Mouse (Mus musculus): ENCODE measurements around the gene Fam234b.

Gene Fam234b

DNA sequence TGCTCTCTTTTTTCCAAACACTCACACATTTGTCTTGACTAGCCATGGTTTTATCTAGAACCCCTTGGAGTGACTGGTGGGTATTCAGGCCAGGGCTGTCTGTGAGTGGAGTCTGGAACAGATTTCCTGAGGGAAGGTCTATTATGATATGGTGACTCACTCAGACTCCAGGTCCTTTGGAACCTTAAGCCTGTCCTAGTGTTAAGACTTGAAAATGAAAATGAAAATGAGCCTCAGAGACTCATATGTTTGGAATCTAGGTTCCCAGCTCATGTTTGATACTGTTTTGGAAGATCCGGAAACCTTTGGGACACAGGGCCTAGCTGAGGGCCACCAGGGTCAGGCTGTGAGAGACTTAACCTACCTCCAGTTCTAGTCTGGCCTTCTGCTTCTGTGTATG, 68.3 kb downstream of the Fam234b start:
- in situ Hi-C loops (cut with MboI, MseI), result no loop called here

DNA sequence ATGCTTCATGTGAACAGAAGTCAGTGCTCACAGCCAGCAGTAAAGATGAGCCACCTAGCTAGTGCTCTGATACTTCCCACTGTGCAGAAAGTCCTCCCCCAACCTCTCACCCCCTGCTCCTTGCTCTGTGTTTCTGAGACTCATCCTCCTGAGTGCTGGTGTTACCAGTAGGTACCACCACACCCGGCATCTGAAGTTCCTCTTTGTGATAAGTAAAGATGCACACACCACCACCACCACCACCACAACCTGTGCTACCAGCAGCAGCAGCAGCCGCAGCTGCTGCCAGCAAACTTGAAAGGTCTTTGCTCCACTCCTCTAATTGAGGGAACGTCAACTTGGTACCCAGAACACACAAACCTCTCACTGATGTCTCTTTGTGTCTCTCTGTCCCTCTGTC, 69.4 kb downstream of the Fam234b start:
- in situ Hi-C loops (cut with MboI, MseI), result no loop called here

DNA sequence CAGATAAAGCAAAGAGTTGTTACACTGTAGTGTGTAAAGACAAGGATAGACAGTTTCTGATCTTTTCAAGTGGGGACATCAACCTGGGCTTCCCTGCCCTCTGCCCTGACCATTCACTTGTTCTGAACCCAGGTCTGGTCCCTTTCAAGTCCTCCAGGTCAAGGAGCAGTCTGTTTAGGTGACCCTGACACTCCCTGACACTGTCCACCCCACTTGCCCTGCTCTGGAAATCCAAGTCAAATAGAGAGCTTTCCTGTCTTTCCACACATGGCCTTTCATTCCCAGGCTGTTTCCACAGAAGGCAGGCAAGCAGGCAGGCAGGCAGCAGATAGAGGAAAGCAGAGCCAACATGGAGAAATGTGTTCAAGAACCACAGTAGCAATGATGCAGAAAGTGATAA, 70.6 kb downstream of the Fam234b start:
- in situ Hi-C loops (cut with MboI, MseI), result no loop called here

DNA sequence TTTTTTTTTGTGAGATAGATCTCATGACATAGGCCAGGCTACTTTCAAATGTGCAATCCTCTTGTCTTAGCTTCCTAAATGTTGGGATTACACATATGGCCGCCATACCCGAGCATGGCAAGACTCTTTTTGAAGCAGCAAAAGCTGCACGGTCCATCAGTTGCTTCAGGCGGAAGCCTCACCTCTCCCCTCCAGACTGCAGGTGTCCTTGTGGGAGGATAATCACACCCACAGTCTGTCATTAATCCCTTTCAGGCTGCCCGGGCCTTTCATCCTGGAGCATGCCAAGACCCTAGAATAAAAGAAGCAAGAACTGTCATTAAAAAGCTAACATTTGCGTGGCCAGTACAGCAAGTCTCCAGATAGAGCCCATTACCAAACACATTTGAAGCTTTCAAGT, 71.8 kb downstream of the Fam234b start:
- in situ Hi-C loops (cut with MboI, MseI), result no loop called here

DNA sequence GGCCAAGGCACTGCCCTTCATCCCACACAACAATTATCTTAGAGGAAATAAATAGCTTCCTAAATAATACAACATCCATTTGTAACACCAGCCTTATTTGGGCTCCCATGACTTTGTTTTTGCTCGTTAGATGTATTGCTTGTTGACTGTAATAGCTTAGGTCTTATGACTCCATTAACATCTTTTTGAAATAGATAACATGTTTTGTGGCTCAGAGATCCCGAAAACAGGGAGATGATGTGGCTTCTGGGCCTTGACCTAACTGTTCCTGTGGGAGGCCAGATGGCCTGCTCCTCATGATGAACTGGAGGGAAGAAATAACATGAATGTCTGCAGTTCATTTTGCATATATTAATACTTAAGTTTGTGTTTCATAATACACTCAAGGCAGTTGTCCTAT, 74.0 kb downstream of the Fam234b start:
- in situ Hi-C loops (cut with MboI, MseI), result no loop called here

DNA sequence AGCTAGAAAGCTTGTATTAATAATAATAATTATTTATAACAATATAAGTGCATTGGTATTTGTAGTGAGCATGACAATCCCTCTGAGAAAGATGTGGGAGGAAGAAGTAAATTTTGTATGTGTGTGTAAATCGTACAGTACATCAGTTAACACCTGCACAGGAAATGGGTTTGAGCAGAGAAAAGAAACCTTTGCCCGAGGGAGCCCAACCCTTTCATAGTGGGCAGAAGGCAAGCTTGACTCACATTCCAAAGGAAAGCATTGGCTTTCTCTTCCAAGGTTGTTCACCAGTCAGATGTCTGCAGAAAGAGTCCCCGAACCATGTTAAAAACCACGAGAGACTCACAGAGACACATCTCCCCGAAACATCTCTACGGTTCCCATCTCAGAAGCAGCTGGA, 75.3 kb downstream of the Fam234b start:
- in situ Hi-C loops (cut with MboI, MseI), result no loop called here

DNA sequence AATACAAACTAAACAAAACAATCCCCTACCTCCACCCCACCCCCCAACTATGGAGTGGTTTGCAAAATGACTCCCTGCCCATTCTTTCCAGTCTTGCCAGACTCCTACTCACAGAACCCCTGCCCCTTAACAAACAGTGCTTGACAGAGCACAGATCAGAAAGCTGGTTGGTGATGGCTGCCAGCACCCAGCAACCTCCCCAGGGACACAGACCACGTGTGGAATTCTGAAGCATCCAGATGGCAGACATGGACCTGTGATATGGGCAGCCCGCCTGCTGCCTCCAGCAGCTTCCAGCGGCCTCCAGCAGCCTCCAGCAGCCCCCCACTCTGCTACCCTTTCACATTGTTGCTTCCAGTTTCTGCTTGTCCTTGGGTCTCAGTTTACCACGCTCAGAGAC, 77.5 kb downstream of the Fam234b start:
- in situ Hi-C loops (cut with MboI, MseI), result no loop called here

DNA sequence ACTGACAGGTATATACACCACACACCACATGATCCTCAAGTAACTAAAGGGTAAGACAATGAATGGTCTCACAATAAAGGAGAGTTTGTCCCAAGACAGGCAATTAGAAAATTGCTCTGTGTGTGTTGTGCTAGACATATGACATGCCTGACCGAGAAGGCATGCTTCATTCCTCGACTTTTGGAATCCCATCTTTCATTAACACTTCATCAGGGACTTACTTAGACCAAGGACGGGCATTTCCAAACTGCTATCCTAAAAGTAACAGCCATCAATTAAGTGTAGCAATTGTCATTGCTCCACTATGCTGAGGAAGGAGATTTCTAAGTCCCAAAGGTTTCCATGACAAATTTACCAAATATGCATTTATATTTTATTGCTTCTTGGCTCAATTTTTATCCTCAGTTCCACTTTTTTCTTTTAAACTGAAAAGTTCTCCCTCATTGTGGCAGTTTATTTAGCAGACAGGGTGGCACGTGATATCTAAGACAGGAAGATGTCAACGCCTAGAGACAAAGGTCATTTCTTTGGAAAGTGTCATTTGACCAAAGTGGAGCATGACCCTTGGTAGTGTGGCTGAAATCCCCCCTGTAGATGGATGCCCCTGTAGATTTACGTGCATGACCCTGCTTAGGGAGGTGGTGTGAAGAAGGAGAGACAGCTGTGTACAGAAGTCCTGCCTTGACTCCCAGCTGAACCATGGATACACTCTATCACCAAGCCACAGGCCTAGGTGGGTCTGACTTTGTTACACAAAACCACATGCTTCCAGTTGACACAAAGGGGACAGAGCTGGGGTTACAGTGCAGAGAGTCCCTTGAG, 78.9 kb downstream of the Fam234b start:
- in situ Hi-C loops (cut with MboI, MseI), result no loop called here

DNA sequence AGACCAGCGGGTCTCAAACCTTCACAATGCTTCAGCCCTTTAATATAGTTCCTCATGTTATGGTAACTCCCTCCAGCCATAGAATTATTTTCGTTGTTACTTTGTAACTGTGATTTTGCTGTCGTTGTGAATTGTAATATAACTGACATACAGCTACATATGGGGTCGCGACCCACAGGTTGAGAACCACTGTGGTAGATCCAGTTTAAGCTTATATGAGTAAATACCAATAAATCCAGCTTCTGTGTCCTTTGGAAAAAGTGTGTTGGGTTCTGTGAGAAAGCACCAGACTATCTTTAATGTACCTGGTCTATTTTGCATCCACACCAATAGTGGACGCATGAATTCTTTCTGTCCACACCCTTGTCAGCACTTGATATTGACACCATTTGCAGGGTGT, 80.5 kb downstream of the Fam234b start:
- in situ Hi-C loops (cut with MboI, MseI), result no loop called here

DNA sequence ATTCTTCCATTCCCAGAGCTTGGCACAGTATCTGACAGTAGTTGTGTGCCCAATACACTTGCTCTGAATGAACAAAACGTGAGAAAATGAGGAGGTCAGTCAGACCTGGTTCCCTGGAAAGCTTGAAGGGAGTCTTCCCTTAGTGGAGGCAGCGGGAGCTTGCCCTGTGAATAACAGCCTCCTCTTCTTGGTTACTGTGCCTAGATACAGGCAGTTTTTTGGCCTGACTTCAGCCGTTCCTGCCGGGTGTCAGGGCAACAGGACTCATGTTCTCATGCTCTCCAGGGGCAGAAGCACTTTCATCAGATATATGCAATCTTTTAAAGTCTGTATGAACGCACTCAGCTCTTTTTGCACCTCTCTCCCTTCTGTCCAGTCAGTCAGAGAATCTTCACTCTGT, 81.5 kb downstream of the Fam234b start:
- in situ Hi-C loops (cut with MboI, MseI), result no loop called here

DNA sequence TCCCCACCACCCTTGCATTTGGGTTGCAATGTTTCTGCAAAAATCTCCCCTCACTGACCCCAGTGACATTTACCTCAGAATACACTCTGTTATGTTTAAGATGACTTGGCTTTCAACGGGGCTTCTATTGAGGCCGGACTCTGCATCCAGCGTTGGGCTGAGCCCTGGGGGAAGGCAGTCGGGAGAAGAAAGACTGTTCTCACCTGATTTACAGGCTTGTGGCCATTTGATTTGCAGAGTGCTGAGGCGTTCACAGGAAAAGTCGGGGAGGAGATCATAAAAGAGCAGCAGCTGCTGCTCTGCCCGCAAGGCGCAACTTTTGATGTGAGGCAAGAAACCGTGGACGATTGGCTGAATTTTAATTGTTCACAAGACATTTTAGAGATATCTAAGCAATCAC, 82.1 kb downstream of the Fam234b start:
- in situ Hi-C loops (cut with MboI, MseI), result no loop called here

DNA sequence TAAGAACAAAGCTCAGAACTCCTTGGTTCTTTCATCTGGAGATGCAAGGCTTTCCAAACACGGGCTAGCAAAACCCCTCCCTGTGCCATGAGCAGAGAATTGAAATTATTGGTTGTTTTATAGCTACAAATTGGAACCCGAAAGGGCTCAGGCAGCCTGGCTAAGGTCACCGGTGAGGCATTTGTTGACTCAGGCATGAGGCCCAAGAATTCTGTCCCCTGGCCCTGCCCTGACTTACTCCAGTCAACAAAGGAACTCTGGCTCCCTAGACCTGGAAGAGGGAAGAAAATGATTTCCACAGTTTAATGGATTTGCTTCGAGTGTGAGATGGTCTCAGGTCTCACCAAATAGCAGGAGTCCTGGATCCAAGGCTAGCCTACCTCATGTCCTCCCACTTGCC, 94.6 kb downstream of the Fam234b start:
- in situ Hi-C loops (cut with MboI, MseI), result no loop called here

DNA sequence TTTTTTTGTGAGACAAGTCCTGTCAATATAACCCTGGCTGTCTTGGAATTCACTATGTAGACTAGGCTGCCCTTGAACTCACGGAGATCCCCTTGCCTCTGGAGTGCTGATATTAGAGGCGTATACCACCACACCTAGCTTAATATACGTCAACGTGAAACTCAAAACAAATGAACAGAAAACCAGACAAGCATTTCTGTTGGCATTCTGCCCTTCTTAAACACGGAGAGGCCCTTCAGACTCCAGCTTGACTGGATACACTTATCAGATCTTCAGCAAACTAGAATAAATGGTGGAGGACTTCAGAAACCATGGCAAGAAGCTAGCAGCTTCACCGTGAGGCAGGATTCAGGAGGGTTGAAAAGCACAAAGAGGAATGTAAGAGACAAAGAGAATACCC, 96.4 kb downstream of the Fam234b start:
- in situ Hi-C loops (cut with MboI, MseI), result no loop called here

All from T-helper 17 cell (primary cell).